Mouse (Mus musculus): ENCODE data around the gene Terb2. TPM values are rescaled to one million over a fixed set of nuclear protein-coding genes. Genes with fewer than 3 reads are reported as not detected.

Terb2 gene
- polyA plus RNA-seq, 1 experiment from 2014 or later = not detected

DNA sequence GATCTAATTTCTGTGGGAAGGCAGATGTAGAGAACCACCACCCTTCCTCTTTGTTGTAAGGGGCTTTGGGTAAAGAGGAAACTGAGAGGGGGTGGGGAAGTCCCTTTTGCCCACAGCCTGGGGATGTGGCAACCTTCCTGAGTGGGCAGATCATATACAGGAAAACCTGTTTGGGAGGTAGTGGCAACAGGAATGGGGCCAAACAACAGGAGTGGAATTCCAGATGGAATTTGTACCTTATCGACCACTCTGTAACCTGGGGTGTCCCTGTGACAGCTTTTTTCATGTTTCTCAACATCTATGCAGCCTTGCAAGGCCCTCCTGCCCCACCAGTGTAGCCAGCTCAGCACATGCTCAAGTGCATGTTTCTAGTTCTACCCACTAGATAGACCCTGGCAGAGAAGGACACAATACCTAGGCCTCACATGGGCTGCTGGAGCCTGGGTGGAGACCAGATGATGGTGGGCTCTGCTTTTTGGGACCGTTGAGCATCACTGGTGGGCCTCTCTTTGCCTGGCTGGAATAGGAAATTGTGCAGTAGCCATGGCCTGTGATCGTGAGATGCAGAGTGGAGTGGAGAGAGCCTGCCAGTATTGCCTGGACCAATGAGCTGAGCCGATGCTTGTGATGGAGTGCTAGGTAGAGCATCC lies 29.9 kb upstream of the Terb2 start:
- 90% methylated on average over 4 of the region's 4 CpGs for WGBS
- Histone ChIP-seq H3K27ac (ENCODE audit: low read depth, low read length) (no peak overlapping the region), H3K4me1 (replicated peaks; ENCODE audit: control insufficient read depth, insufficient read depth, low read length) (no peaks in the 10 kb centered on the region), H3K4me3 (ENCODE audit: low read depth, low read length) (no peak overlapping the region), H3K9ac (ENCODE audit: low read depth, low read length) (no peak overlapping the region), H3K9me3 (ENCODE audit: control insufficient read depth, low read length) (no peaks in the 10 kb centered on the region), H3K4me2 (replicated peaks; ENCODE audit: low read depth, low read length) (no peak overlapping the region), H3K27me3 (ENCODE audit: control insufficient read depth, insufficient read depth, low read length) (no peaks in the 10 kb centered on the region), H3K36me3 (ENCODE audit: control insufficient read depth, insufficient read depth, low read length) (no peaks in the 10 kb centered on the region)
- DNase-seq (ENCODE audit: low spot score) (no peak), ATAC-seq (ENCODE audit: low FRiP score) (no peak)

DNA sequence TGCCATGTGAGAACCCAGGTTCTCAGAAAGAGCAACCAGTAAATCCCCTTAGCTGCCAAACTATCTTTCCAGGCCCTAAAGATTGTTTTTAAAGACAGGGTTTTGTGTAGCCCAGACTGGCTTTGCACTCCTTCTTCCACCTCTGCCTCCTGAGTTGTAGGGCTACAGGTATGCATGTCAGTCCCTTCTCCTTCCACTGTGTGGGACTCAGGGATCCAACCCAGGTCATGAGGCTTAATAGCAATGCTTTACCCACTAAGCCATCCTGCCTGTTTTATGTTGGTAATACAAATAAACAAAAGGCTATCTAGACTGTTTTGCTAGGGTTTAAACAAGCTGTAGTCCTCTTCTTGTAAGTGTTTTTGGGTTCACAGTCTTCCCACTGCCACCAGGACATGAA lies 28.5 kb upstream of the Terb2 start:
- no peak for DNase-seq (ENCODE audit: low spot score)
- Histone ChIP-seq H3K36me3 (ENCODE audit: control insufficient read depth, insufficient read depth, low read length) (no peaks in the 10 kb centered on the region), H3K27me3 (ENCODE audit: control insufficient read depth, insufficient read depth, low read length) (no peaks in the 10 kb centered on the region), H3K4me2 (replicated peaks; ENCODE audit: low read depth, low read length) (no peak overlapping the region), H3K9me3 (ENCODE audit: control insufficient read depth, low read length) (no peaks in the 10 kb centered on the region), H3K4me3 (ENCODE audit: low read depth, low read length) (no peak overlapping the region), H3K4me1 (replicated peaks; ENCODE audit: control insufficient read depth, insufficient read depth, low read length) (no peaks in the 10 kb centered on the region), H3K9ac (ENCODE audit: low read depth, low read length) (no peak overlapping the region), H3K27ac (ENCODE audit: low read depth, low read length) (no peak overlapping the region)
- no peak for ATAC-seq (ENCODE audit: low FRiP score)

DNA sequence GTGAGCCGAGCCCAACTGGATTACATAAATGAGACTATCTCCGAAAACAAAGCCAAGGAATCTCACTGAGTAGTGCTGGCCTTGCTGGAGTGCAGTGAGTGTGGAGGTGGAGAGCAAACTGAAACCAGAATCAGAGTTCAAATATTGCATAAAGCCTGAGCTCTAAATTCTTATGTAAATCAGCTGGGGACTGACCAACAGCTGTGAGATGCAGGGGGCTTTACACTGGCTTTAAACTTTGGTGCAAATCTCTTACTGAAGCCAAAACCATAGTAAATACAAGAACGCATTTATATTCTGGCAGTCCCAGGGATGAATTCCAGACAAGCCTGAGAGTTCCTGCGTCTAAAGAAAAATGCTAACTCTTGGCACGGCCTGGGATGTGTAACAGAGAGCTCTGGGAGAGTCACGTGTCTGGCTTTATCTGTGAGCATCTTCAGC lies 27.7 kb upstream of the Terb2 start:
- no peaks in the 10 kb centered on the region for H3K36me3 ChIP-seq (ENCODE audit: control insufficient read depth, insufficient read depth, low read length)
- no peak overlapping the region for H3K4me2 ChIP-seq (replicated peaks; ENCODE audit: low read depth, low read length)
- WGBS = 74% methylated on average over 6 of the region's 6 CpGs
- H3K27ac ChIP-seq (ENCODE audit: low read depth, low read length) = no peak overlapping the region
- H3K4me1 ChIP-seq (replicated peaks; ENCODE audit: control insufficient read depth, insufficient read depth, low read length) = no peaks in the 10 kb centered on the region
- ATAC-seq (ENCODE audit: low FRiP score) (no peak), DNase-seq (ENCODE audit: low spot score) (no peak)
- H3K4me3 ChIP-seq (ENCODE audit: low read depth, low read length) = no peak overlapping the region
- no peaks in the 10 kb centered on the region for H3K27me3 ChIP-seq (ENCODE audit: control insufficient read depth, insufficient read depth, low read length)
- no peaks in the 10 kb centered on the region for H3K9me3 ChIP-seq (ENCODE audit: control insufficient read depth, low read length)
- H3K9ac ChIP-seq (ENCODE audit: low read depth, low read length) = no peak overlapping the region

- no peak overlapping the region for H3K4me3 ChIP-seq (ENCODE audit: low read depth, low read length)
- H3K9ac ChIP-seq (ENCODE audit: low read depth, low read length) = no peak overlapping the region
- DNase-seq (ENCODE audit: low spot score) (no peak), ATAC-seq (ENCODE audit: low FRiP score) (no peak)
- H3K9me3 ChIP-seq (ENCODE audit: control insufficient read depth, low read length) = no peaks in the 10 kb centered on the region
- H3K4me2 ChIP-seq (replicated peaks; ENCODE audit: low read depth, low read length) = no peak overlapping the region
- no peak overlapping the region for H3K27ac ChIP-seq (ENCODE audit: low read depth, low read length)
- no peaks in the 10 kb centered on the region for H3K27me3 ChIP-seq (ENCODE audit: control insufficient read depth, insufficient read depth, low read length)
- 87% methylated on average over 6 of the region's 6 CpGs for WGBS
- H3K36me3 ChIP-seq (ENCODE audit: control insufficient read depth, insufficient read depth, low read length) = no peaks in the 10 kb centered on the region
- H3K4me1 ChIP-seq (replicated peaks; ENCODE audit: control insufficient read depth, insufficient read depth, low read length) = no peaks in the 10 kb centered on the region
These were observed 26.4 kb upstream of the Terb2 start for GRCm38 (mm10) chr2:122159667-122160066.

- H3K27ac ChIP-seq (ENCODE audit: low read depth, low read length) = no peak within 1 kb of the TSS
- H3K27me3 ChIP-seq (ENCODE audit: control insufficient read depth, insufficient read depth, low read length) = no peaks in the 10 kb centered on the region
- H3K36me3 ChIP-seq (ENCODE audit: control insufficient read depth, insufficient read depth, low read length) = no peaks in the 10 kb centered on the region
- H3K4me3 ChIP-seq (ENCODE audit: low read depth, low read length) = no peak within 1 kb of the TSS
- DNase-seq (ENCODE audit: low spot score) (peak; percentile 89), ATAC-seq (ENCODE audit: low FRiP score) (no peak)
- 42% methylated on average over 2 of the region's 2 CpGs for WGBS
- H3K9ac ChIP-seq (ENCODE audit: low read depth, low read length) = no peak within 1 kb of the TSS
- H3K9me3 ChIP-seq (ENCODE audit: control insufficient read depth, low read length) = no peaks in the 10 kb centered on the region
- H3K4me1 ChIP-seq (replicated peaks; ENCODE audit: control insufficient read depth, insufficient read depth, low read length) = no peaks in the 10 kb centered on the region
- no peak within 1 kb of the TSS for H3K4me2 ChIP-seq (replicated peaks; ENCODE audit: low read depth, low read length)
These were observed 25.4 kb upstream of the Terb2 start, which contains the start of gene Trim69 for GRCm38 (mm10) chr2:122160680-122161079. Trim69 (plus strand) TSS chr2:122160700.

DNA sequence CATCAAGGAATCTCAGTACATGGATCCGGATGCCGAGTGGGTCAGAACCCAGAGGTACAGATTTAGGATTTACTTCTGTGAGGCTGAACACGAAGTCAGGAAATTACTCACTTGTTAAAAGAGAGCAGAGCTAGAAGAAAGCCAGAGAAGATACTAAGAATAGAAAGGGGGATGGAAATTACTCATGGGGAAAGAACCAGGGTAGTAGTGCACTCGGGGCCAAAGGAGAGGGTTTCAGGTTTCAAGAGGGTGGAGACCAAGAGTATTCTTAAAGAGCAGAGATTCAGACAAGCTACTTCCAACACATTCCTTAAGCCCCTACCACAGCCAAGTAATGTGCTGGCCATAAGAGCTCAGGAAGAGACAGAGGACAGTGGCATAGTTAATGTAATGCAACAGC lies 24.5 kb upstream of the Terb2 start:
- DNase-seq (ENCODE audit: low spot score) = no peak
- Histone ChIP-seq H3K27me3 (ENCODE audit: control insufficient read depth, insufficient read depth, low read length) (no peaks in the 10 kb centered on the region), H3K27ac (ENCODE audit: low read depth, low read length) (no peak overlapping the region), H3K4me1 (replicated peaks; ENCODE audit: control insufficient read depth, insufficient read depth, low read length) (no peaks in the 10 kb centered on the region), H3K36me3 (ENCODE audit: control insufficient read depth, insufficient read depth, low read length) (no peaks in the 10 kb centered on the region), H3K9ac (ENCODE audit: low read depth, low read length) (no peak overlapping the region), H3K9me3 (ENCODE audit: control insufficient read depth, low read length) (no peaks in the 10 kb centered on the region), H3K4me3 (ENCODE audit: low read depth, low read length) (no peak overlapping the region), H3K4me2 (replicated peaks; ENCODE audit: low read depth, low read length) (no peak overlapping the region)
- no peak for ATAC-seq (ENCODE audit: low FRiP score)
- WGBS = 31% methylated on average over 4 of the region's 4 CpGs

DNA sequence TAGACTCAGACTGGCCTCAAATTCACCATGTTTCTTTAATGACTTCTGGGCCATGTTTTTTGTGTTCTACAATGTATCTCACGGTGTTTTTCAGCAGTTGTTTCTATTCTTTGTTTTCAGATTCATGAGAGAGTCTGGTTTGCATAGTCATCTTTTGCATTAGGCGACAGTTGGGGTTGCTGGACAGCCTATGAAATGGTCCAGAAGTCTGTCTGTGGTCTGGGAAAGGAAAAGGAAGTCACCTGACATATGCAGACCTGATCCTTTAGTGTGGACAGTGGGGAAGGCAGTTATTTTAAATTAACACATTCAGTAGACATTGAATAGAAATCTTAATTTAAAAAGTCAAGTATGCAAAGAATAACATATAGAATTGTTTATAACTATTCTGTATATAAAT lies 23.5 kb upstream of the Terb2 start:
- Histone ChIP-seq H3K4me3 (ENCODE audit: low read depth, low read length) (no peak overlapping the region), H3K36me3 (ENCODE audit: control insufficient read depth, insufficient read depth, low read length) (no peaks in the 10 kb centered on the region), H3K27me3 (ENCODE audit: control insufficient read depth, insufficient read depth, low read length) (no peaks in the 10 kb centered on the region), H3K4me2 (replicated peaks; ENCODE audit: low read depth, low read length) (no peak overlapping the region), H3K9ac (ENCODE audit: low read depth, low read length) (no peak overlapping the region), H3K27ac (ENCODE audit: low read depth, low read length) (no peak overlapping the region), H3K9me3 (ENCODE audit: control insufficient read depth, low read length) (no peaks in the 10 kb centered on the region), H3K4me1 (replicated peaks; ENCODE audit: control insufficient read depth, insufficient read depth, low read length) (no peaks in the 10 kb centered on the region)
- 77% methylated on average over 2 of the region's 2 CpGs for WGBS
- DNase-seq (ENCODE audit: low spot score) = no peak
- ATAC-seq (ENCODE audit: low FRiP score) = no peak

DNA sequence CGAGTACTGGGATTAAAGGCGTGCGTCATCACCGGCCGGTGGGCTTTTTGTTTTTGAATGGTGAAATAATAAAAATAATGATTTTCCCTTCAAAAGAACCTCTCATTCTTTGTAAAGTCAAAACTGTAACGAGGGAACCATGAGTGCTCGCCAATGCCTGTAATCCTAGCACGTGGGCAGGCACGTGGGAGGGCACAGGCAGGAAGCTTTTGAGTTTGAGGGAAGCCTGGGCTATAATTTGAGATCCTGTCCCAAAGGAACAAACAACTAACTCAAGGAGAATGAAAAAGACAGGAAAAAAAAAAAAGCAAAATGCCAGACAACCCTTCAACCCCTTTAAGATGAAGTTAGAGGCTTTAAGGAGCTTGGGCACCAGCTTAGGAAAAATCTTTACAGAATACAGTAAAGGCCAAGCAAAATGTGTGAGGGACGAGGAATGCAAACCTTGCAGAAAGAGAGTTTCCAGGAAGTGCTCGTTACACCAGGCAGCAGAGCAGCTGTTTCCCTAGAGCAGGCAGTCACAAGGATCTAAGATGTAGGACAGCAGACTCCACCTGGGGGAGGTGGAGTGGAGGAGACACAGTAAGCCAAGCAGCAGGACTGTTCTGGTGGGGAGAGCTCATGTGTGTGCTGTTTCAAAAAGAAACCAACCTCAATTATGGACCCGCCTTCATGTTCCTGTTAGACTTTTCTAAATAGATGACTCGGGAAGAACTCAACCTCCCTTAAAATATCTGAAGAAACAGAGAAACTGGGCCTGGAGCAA lies 22.5 kb upstream of the Terb2 start:
- DNase-seq (ENCODE audit: low spot score) = no peak
- H3K4me2 ChIP-seq (replicated peaks; ENCODE audit: low read depth, low read length) = no peak overlapping the region
- WGBS = 82% methylated on average over 13 of the region's 13 CpGs
- no peaks in the 10 kb centered on the region for H3K27me3 ChIP-seq (ENCODE audit: control insufficient read depth, insufficient read depth, low read length)
- ATAC-seq (ENCODE audit: low FRiP score) = no peak
- H3K4me1 ChIP-seq (replicated peaks; ENCODE audit: control insufficient read depth, insufficient read depth, low read length) = no peaks in the 10 kb centered on the region
- no peaks in the 10 kb centered on the region for H3K9me3 ChIP-seq (ENCODE audit: control insufficient read depth, low read length)
- H3K36me3 ChIP-seq (ENCODE audit: control insufficient read depth, insufficient read depth, low read length) = no peaks in the 10 kb centered on the region
- no peak overlapping the region for H3K9ac ChIP-seq (ENCODE audit: low read depth, low read length)
- H3K4me3 ChIP-seq (ENCODE audit: low read depth, low read length) = no peak overlapping the region
- H3K27ac ChIP-seq (ENCODE audit: low read depth, low read length) = no peak overlapping the region

GRCm38 (mm10) chr2:122164293-122164692 lies 21.8 kb upstream of the Terb2 start:
- Histone ChIP-seq H3K9me3 (ENCODE audit: control insufficient read depth, low read length) (no peaks in the 10 kb centered on the region), H3K4me1 (replicated peaks; ENCODE audit: control insufficient read depth, insufficient read depth, low read length) (no peaks in the 10 kb centered on the region), H3K27me3 (ENCODE audit: control insufficient read depth, insufficient read depth, low read length) (no peaks in the 10 kb centered on the region), H3K4me3 (ENCODE audit: low read depth, low read length) (no peak overlapping the region), H3K4me2 (replicated peaks; ENCODE audit: low read depth, low read length) (no peak overlapping the region), H3K9ac (ENCODE audit: low read depth, low read length) (no peak overlapping the region), H3K36me3 (ENCODE audit: control insufficient read depth, insufficient read depth, low read length) (no peaks in the 10 kb centered on the region), H3K27ac (ENCODE audit: low read depth, low read length) (no peak overlapping the region)
- DNase-seq (ENCODE audit: low spot score) (no peak), ATAC-seq (ENCODE audit: low FRiP score) (no peak)
- WGBS = 82% methylated on average over 11 of the region's 11 CpGs

Data from hindbrain, embryonic 11.5 days (tissue).